Comparison of ENCODE assay signal across 9 mouse cellular contexts in the genomic region with DNA sequence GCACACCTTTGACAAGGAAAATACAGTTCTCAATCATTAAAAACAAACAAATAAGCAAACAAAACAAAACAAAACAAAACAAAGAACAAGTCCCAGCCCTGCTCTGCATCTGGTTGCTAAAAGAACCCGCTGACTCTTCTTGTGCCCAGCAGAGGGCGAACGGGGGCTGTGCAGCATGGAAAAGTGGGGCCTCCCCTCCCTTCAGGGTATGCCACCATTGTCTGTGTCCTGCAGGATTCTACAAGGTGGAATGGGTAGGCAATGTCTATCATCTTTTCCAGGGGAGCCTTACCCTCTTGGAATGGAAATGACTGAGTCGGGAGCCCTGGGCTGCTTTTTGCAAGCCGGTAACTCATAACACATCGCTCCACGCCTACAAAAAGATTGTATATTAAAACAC. TPM values are rescaled to one million over a fixed set of nuclear protein-coding genes. Genes with fewer than 3 reads are reported as not detected.
DNase-seq lines count a peak whose midpoint lies in the region; ATAC-seq and TF ChIP-seq lines count a peak whose summit lies in the region.
"Had no signal": no experiment of that assay in that cellular context is flagged by ENCODE, and none has a peak within 500 bp of the region (broad histone marks: within the 10 kb centered on the region; RNA-seq: fewer than 3 reads in every experiment).

No protein-coding gene starts in this region.

- ATAC-seq in midbrain, embryonic 11.5 days (ENCODE audit: low FRiP score): peak; percentile 53; the same call in 1 of the 2 replicates
- ATAC-seq in midbrain, embryonic 16.5 days: no peak
- ATAC-seq in hindbrain, embryonic 12.5 days (ENCODE audit: low FRiP score): peak; percentile 39

- H3K36me3 ChIP-seq in midbrain, embryonic 11.5 days (ENCODE audit: control insufficient read depth, insufficient read depth, low read length): no peaks in the 10 kb centered on the region
- H3K36me3 ChIP-seq in midbrain, embryonic 16.5 days (ENCODE audit: control insufficient read depth, insufficient read depth, low read length): no peaks in the 10 kb centered on the region
- no peaks in the 10 kb centered on the region for H3K36me3 ChIP-seq in hindbrain, embryonic 12.5 days
- H3K36me3 ChIP-seq: heart, embryonic 15.5 days had no signal

- peak; percentile 62 for TF ChIP-seq CTCF in gastrocnemius, adult 2 months (IDR thresholded peaks at IDR 0.05)
- TF ChIP-seq CTCF in brain, embryonic 14.5 days (IDR thresholded peaks at IDR 0.05; ENCODE audit: borderline replicate concordance, extremely low read depth, insufficient read depth, insufficient read length): peak; percentile 69

- no peaks in the 10 kb centered on the region for H3K9me3 ChIP-seq in midbrain, embryonic 11.5 days (ENCODE audit: control insufficient read depth, low read length)
- H3K9me3 ChIP-seq in midbrain, embryonic 16.5 days (replicated peaks; ENCODE audit: control insufficient read depth, low read length, poor library complexity, severe bottlenecking): no peaks in the 10 kb centered on the region
- no peaks in the 10 kb centered on the region for H3K9me3 ChIP-seq in hindbrain, embryonic 12.5 days (replicated peaks)
- H3K9me3 ChIP-seq: heart, embryonic 15.5 days had no signal

- no peaks in the 10 kb centered on the region for H3K27me3 ChIP-seq in midbrain, embryonic 11.5 days (ENCODE audit: control insufficient read depth, insufficient read depth, low read length)
- H3K27me3 ChIP-seq in midbrain, embryonic 16.5 days (ENCODE audit: control insufficient read depth, insufficient read depth, low read depth, low read length): no peaks in the 10 kb centered on the region
- no peaks in the 10 kb centered on the region for H3K27me3 ChIP-seq in hindbrain, embryonic 12.5 days
- H3K27me3 ChIP-seq: heart, embryonic 15.5 days had no signal

- DNase-seq in gastrocnemius, adult 2 months: peak; percentile 26
- DNase-seq in gastrocnemius, adult 8-10 months (ENCODE audit: low spot score in 2 of 2): no peak
- DNase-seq in midbrain, embryonic 11.5 days (ENCODE audit: low spot score, missing footprints): peak; percentile 85
- peak; percentile 66 for DNase-seq in brain, embryonic 14.5 days (ENCODE audit: low read depth)
- peak; percentile 74 for DNase-seq in retina, embryonic 14.5 days (ENCODE audit: low spot score)
- no peak for DNase-seq in left cerebral cortex, postnatal 25 days (ENCODE audit: low spot score in 2 of 2)

- H3K4me1 ChIP-seq in midbrain, embryonic 11.5 days (ENCODE audit: control insufficient read depth, insufficient read depth, low read length): no peaks in the 10 kb centered on the region
- no peaks in the 10 kb centered on the region for H3K4me1 ChIP-seq in midbrain, embryonic 16.5 days (ENCODE audit: control insufficient read depth, insufficient read depth, low read length)
- no peaks in the 10 kb centered on the region for H3K4me1 ChIP-seq in hindbrain, embryonic 12.5 days

- H3K9ac ChIP-seq in midbrain, embryonic 11.5 days (ENCODE audit: low read length): no peak overlapping the region
- H3K9ac ChIP-seq in midbrain, embryonic 16.5 days (ENCODE audit: low read depth, low read length): no peak overlapping the region
- no peak overlapping the region for H3K9ac ChIP-seq in hindbrain, embryonic 12.5 days
- H3K9ac ChIP-seq: heart, embryonic 15.5 days had no signal

- TF ChIP-seq POLR2A in brain, embryonic 14.5 days (IDR thresholded peaks at IDR 0.05; ENCODE audit: borderline replicate concordance, extremely low read depth, insufficient read depth, insufficient read length, poor library complexity, severe bottlenecking): no peak

- intact Hi-C loops in gastrocnemius, adult 2 months (cut with DNase I): loop anchor here (5.0 to 10.0 kb wide), 5 partner anchors 69 to 1376 kb away; a partner anchor contains a TSS
- intact Hi-C loops in left cerebral cortex, postnatal 25 days (cut with DNase I): loop anchor here (5.0 to 10.0 kb wide), 2 partner anchors 484 to 1686 kb away; a partner anchor contains a TSS

- 62% methylated on average over 7 of the region's 7 CpGs for WGBS in midbrain, embryonic 11.5 days
- WGBS in midbrain, embryonic 16.5 days: 67% methylated on average over 7 of the region's 7 CpGs
- WGBS in hindbrain, embryonic 12.5 days: 64% methylated on average over 7 of the region's 7 CpGs

- no peak overlapping the region for H3K4me3 ChIP-seq in gastrocnemius, adult 2 months
- no peak overlapping the region for H3K4me3 ChIP-seq in midbrain, embryonic 11.5 days (ENCODE audit: low read depth, low read length)
- no peak overlapping the region for H3K4me3 ChIP-seq in midbrain, embryonic 16.5 days (ENCODE audit: low read depth, low read length)
- H3K4me3 ChIP-seq in hindbrain, embryonic 12.5 days: no peak overlapping the region
- H3K4me3 ChIP-seq: heart, embryonic 15.5 days had no signal

- H3K27ac ChIP-seq in gastrocnemius, adult 2 months: no peak overlapping the region
- H3K27ac ChIP-seq in midbrain, embryonic 11.5 days (ENCODE audit: low read depth, low read length): no peak overlapping the region
- H3K27ac ChIP-seq in midbrain, embryonic 16.5 days (ENCODE audit: low read length): no peak overlapping the region
- no peak overlapping the region for H3K27ac ChIP-seq in hindbrain, embryonic 12.5 days
- H3K27ac ChIP-seq: heart, embryonic 15.5 days had no signal

- H3K4me2 ChIP-seq in midbrain, embryonic 11.5 days: no peak overlapping the region
- no peak overlapping the region for H3K4me2 ChIP-seq in midbrain, embryonic 16.5 days (ENCODE audit: low read length)
- H3K4me2 ChIP-seq in hindbrain, embryonic 12.5 days (replicated peaks): no peak overlapping the region
- H3K4me2 ChIP-seq: heart, embryonic 15.5 days had no signal

RNA-seq across cellular contexts. Expression of a gene that starts 13.4 kb away (rescaled TPM):
- 1 to 10 TPM; 5.0 to 5.3 TPM for total RNA-seq in gastrocnemius, adult 2 months (2021)
- 1 to 10 TPM; 4.7 to 5.8 (median 5.2) TPM for total RNA-seq in gastrocnemius, adult 8-10 months (2022)
- 39.2 and 39.9 TPM in 2 replicates for polyA plus RNA-seq in midbrain, embryonic 11.5 days (2014; fragmentation: Nextera tagmentation; extraction: Ambion mirVana)
- polyA plus RNA-seq in midbrain, embryonic 16.5 days (2015; fragmentation: Nextera tagmentation; extraction: Ambion mirVana): 20.4 and 20.8 TPM in 2 replicates
- 30.1 and 53.7 TPM in 2 replicates for polyA plus RNA-seq in brain, embryonic 14.5 days (2012; rRNA removed)
- polyA plus RNA-seq in hindbrain, embryonic 12.5 days (2016; fragmentation: Nextera tagmentation; extraction: Ambion mirVana): 26.8 and 30.6 TPM in 2 replicates
- total RNA-seq in left cerebral cortex, postnatal 25 days (2021): 1 to 10 TPM; 7.0 to 7.9 TPM

RNA-seq across cellular contexts. Expression of a gene that starts 41.8 kb away (rescaled TPM):
- total RNA-seq in gastrocnemius, adult 2 months (2021): 1 to 10 TPM; 1.0 to 1.5 TPM
- total RNA-seq in gastrocnemius, adult 8-10 months (2022): 1 to 10 TPM in 2 of 4 experiments, under 1 TPM in 2; 0.83 to 2.4 (median 1.0) TPM
- 129 and 142 TPM in 2 replicates for polyA plus RNA-seq in midbrain, embryonic 11.5 days (2014; fragmentation: Nextera tagmentation; extraction: Ambion mirVana)
- polyA plus RNA-seq in midbrain, embryonic 16.5 days (2015; fragmentation: Nextera tagmentation; extraction: Ambion mirVana): 26.3 and 31.0 TPM in 2 replicates
- 103 and 125 TPM in 2 replicates for polyA plus RNA-seq in brain, embryonic 14.5 days (2012; rRNA removed)
- 60.3 and 80.0 TPM in 2 replicates for polyA plus RNA-seq in hindbrain, embryonic 12.5 days (2016; fragmentation: Nextera tagmentation; extraction: Ambion mirVana)
- 10 to 100 TPM; 14.8 to 20.3 TPM for total RNA-seq in left cerebral cortex, postnatal 25 days (2021)

RNA-seq across cellular contexts. Expression of a gene that starts 54.4 kb away (rescaled TPM):
- under 1 TPM; 0.20 to 0.46 TPM for total RNA-seq in gastrocnemius, adult 2 months (2021)
- under 1 TPM; 0.15 to 0.56 (median 0.30) TPM for total RNA-seq in gastrocnemius, adult 8-10 months (2022)
- 2.0 and 2.2 TPM in 2 replicates for polyA plus RNA-seq in midbrain, embryonic 11.5 days (2014; fragmentation: Nextera tagmentation; extraction: Ambion mirVana)
- 1.3 and 1.7 TPM in 2 replicates for polyA plus RNA-seq in midbrain, embryonic 16.5 days (2015; fragmentation: Nextera tagmentation; extraction: Ambion mirVana)
- polyA plus RNA-seq in brain, embryonic 14.5 days (2012; rRNA removed): 0.95 and 1.0 TPM in 2 replicates
- polyA plus RNA-seq in hindbrain, embryonic 12.5 days (2016; fragmentation: Nextera tagmentation; extraction: Ambion mirVana): 2.2 and 3.0 TPM in 2 replicates
- under 1 TPM; 0.11 to 0.34 TPM for total RNA-seq in left cerebral cortex, postnatal 25 days (2021)

Comparison
In these comparisons a context has a peak if more than half of its experiments do, and no peak if none do; other contexts are left out.
1. DNase-seq: peak in gastrocnemius, adult 2 months (single experiment), midbrain, embryonic 11.5 days (single experiment), brain, embryonic 14.5 days (single experiment) and retina, embryonic 14.5 days (single experiment); none in gastrocnemius, adult 8-10 months (0 of 2) and left cerebral cortex, postnatal 25 days (0 of 2).